Mouse (Mus musculus): ENCODE data around the gene 1700020N01Rik. TPM values are rescaled to one million over a fixed set of nuclear protein-coding genes. Genes with fewer than 3 reads are reported as not detected.

1700020N01Rik gene
- polyA plus RNA-seq, 1 experiment from 2014 or later = not detected

DNA sequence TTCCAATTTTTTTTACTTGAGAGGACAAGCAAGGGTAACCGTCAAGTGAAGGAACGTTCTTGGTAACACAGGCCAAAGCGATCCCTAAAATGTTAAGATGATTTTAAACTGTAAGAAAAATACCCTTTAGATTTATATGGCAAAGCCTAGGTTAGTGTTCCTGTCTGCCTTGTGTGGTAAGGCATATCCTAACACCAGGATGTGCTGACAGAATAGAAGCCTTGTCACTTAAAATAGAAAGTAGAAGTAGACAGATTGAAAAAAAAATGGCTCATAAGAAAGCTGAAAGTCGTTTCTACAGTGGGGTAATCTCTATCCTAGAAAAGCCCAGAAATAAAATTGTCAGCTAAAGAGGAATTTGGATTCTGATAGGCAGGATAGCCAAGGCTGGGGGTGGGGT lies 58.4 kb downstream of the 1700020N01Rik start:
- Histone ChIP-seq H3K9me3 (0 out of 2 replicates have a peak, but pooled peaks cover 2% of the 10 kb centered on the region), H3K4me2 (no peak overlapping the region), H3K9ac (no peak overlapping the region), H3K27me3 (no peaks in the 10 kb centered on the region), H3K4me3 (replicated peaks) (no peak overlapping the region), H3K36me3 (replicated peaks) (no peaks in the 10 kb centered on the region), H3K4me1 (no peaks in the 10 kb centered on the region), H3K27ac (no peak overlapping the region)
- WGBS = 90% methylated on average over 4 of the region's 4 CpGs
- ATAC-seq (ENCODE audit: low FRiP score) = no peak

DNA sequence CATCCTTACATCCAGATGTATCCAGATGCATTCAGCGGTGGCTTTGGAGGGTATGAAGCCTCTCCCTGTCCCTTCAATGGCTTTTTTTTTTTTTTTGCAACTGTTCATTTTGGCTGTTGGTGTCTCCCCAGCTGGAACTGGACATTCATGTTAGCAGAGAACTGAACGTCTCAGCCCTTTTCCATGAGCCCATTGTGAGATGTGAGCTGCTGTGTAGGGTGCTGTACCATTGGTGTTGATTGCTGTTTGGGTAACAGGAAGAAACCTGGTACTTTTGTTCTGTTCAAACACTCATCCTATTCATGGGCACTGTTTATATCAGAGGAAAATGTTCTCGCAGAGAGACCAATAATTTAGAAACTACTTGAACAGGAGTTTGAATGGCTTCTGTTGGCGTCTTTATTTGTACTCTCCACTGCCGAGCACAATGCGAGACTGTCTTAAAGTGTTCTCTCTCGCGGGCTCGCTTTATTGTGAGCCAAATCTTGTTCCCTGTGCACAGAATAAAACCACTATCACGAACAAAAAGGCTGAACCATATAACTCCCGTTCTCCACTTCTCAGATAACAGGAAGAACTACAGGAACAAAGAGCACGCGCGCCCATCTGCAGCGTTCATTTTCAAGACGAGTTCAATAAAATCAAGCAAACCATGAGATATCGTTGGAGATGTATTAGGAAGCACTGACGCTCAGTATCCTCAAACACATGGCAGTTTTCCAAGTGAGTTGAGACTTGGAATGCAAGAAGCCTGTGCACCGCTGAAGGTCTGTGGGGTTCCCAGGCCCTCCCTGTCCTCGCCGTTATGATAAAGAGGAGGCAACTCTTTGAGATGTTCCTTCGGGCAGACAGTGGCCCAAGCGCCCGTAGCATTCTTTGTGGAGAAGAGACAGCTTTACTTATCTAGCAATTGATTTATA lies 59.7 kb downstream of the 1700020N01Rik start:
- Histone ChIP-seq H3K4me2 (no peak overlapping the region), H3K27me3 (no peaks in the 10 kb centered on the region), H3K36me3 (replicated peaks) (no peaks in the 10 kb centered on the region), H3K9me3 (0 out of 2 replicates have a peak, but pooled peaks cover 2% of the 10 kb centered on the region), H3K4me3 (replicated peaks) (no peak overlapping the region), H3K4me1 (no peaks in the 10 kb centered on the region), H3K27ac (no peak overlapping the region), H3K9ac (no peak overlapping the region)
- no peak for ATAC-seq (ENCODE audit: low FRiP score)
- WGBS = 87% methylated on average over 24 of the region's 24 CpGs

DNA sequence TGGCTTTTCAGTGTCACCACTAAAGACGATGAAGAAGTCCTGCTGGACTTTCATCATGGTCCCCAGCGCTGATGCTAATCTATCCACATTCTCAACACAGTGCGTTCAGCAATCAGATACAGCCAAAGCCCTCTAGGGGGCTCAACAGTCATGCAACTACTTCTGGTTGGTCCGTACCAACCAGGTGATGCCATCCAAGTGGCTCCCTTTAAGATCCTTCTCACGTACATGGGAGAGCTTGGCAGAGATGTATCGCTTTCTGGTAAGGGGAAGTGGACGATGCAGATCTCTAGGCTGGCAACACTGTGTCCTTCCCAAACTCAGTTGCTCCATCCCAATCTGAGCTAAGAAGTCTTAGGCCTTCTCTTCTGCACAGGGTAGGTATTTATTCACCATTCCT lies 60.5 kb downstream of the 1700020N01Rik start:
- H3K4me2 ChIP-seq = no peak overlapping the region

DNA sequence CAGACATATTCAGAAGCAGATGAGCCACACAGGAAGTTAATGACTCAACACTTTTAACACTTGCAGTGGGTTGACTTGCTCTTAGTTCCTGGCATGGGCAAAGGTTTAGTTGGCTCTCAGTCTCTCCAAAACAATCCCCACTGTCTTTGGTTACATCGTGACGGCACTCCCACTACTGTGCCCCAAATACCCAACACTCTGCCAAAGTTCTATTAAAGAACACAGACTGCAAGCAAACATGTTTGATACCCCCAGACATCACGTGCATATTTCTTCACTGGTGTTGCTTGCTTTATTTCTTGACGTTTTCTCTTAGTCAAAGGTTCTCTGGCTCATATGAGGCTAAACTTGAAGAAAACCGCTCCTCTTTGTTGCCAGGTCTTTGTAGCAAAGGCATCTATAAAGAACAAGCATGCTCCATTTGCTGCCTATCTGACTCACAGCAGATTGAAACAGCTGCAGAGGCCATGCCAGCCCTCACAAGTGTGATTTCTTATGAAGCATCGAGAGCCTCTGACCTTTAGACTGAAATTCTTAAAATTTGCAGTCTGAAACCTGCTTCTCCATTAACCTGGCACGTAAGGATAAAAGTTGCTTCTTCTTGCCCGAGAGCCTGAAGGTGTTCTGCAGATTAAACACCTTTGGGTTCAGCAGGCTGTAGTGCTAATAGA lies 66.8 kb downstream of the 1700020N01Rik start:
- Histone ChIP-seq H3K27me3 (no peaks in the 10 kb centered on the region), H3K4me3 (replicated peaks) (no peak overlapping the region), H3K36me3 (replicated peaks) (no peaks in the 10 kb centered on the region), H3K4me1 (no peaks in the 10 kb centered on the region), H3K9ac (no peak overlapping the region), H3K4me2 (no peak overlapping the region), H3K27ac (no peak overlapping the region), H3K9me3 (no peaks in the 10 kb centered on the region)
- ATAC-seq (ENCODE audit: low FRiP score) = no peak
- 82% methylated on average over 8 of the region's 8 CpGs for WGBS

More for the DNA sequence above, 60.5 kb downstream of the 1700020N01Rik start:
- H3K4me3 ChIP-seq (replicated peaks) = no peak overlapping the region
- no peaks in the 10 kb centered on the region for H3K4me1 ChIP-seq
- WGBS = 89% methylated on average over 7 of the region's 7 CpGs
- 0 out of 2 replicates have a peak, but pooled peaks cover 2% of the 10 kb centered on the region for H3K9me3 ChIP-seq
- no peak overlapping the region for H3K27ac ChIP-seq
- ATAC-seq (ENCODE audit: low FRiP score) = no peak
- H3K9ac ChIP-seq = no peak overlapping the region
- no peaks in the 10 kb centered on the region for H3K27me3 ChIP-seq
- no peaks in the 10 kb centered on the region for H3K36me3 ChIP-seq (replicated peaks)

DNA sequence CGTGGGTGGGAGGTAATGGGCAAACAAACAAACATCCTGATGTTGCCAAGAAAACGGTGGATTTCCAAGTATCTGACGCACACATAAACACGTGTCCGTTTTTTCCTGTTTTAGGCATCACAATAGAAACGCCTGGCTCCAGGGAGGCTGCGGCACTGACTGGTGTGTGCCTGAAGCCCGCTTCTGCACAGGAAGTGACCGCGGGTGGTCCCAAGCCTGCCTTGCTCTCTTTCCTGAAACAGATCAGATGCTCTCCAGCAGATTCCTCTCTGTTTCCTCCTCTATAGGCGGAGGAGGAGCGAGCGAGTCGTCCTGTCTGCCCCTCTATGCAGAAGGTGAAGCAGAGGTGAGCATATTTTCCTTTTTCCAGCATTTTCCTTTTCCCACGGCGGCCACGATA lies 76.0 kb downstream of the 1700020N01Rik start:
- WGBS = 60% methylated on average over 17 of the region's 17 CpGs
- no peak overlapping the region for H3K9ac ChIP-seq
- no peaks in the 10 kb centered on the region for H3K4me1 ChIP-seq
- ATAC-seq (ENCODE audit: low FRiP score) = no peak
- H3K27me3 ChIP-seq = no peaks in the 10 kb centered on the region
- H3K9me3 ChIP-seq = no peaks in the 10 kb centered on the region
- no peak overlapping the region for H3K27ac ChIP-seq
- no peak overlapping the region for H3K4me2 ChIP-seq
- no peaks in the 10 kb centered on the region for H3K36me3 ChIP-seq (replicated peaks)
- no peak overlapping the region for H3K4me3 ChIP-seq (replicated peaks)

DNA sequence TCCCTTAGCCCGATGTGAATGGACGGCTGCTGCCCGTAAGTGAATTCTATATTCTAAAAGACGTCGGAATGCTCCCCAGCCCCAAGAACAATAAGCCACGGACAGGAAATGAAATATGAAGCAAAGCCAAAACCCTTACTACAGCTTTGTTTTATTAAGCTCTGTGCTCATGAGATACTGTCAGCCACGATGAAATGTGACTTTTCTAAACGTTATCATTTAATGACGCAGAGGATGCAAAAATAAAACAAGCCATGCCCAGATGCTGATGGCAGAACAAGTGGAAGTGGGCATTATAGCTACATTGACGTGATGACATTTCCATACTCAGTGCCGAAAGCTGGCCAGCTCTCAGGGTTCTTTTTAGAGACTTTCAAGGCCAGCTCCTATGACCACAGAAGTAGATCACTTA lies 76.8 kb downstream of the 1700020N01Rik start:
- Histone ChIP-seq H3K9ac (no peak overlapping the region), H3K4me1 (no peaks in the 10 kb centered on the region), H3K27me3 (no peaks in the 10 kb centered on the region), H3K9me3 (no peaks in the 10 kb centered on the region), H3K4me3 (replicated peaks) (no peak overlapping the region), H3K27ac (no peak overlapping the region), H3K4me2 (no peak overlapping the region), H3K36me3 (replicated peaks) (no peaks in the 10 kb centered on the region)
- ATAC-seq (ENCODE audit: low FRiP score) = no peak
- WGBS = 82% methylated on average over 11 of the region's 11 CpGs

DNA sequence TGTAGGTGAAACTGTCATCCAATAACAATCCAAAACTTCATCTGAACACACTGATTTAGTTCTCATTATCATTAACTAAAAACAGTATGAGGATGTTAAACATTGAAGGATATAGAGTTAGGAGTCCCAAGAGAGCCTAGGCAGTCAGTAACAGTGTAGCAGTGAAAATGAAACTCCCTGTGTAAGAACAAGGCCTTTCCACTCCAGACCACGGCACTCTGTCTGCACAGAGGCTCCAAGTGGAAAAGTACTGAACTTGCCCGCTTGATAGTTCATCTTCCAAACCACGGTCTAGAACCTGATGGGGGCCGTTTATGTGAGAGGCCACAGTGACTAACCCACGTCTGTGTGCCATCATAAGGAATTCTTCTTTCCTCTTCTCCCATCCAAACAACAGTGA lies 77.2 kb downstream of the 1700020N01Rik start:
- Histone ChIP-seq H3K9ac (no peak overlapping the region), H3K27ac (no peak overlapping the region), H3K4me3 (replicated peaks) (no peak overlapping the region), H3K4me2 (no peak overlapping the region), H3K36me3 (replicated peaks) (no peaks in the 10 kb centered on the region), H3K4me1 (no peaks in the 10 kb centered on the region), H3K27me3 (no peaks in the 10 kb centered on the region), H3K9me3 (no peaks in the 10 kb centered on the region)
- ATAC-seq (ENCODE audit: low FRiP score) = no peak
- 86% methylated on average over 5 of the region's 5 CpGs for WGBS

Other genes with a start within 250 kb of the 1700020N01Rik start
- gene Aldh8a1, start 215.9 kb upstream of the 1700020N01Rik start, polyA plus RNA-seq (2016; fragmentation: Nextera tagmentation; extraction: Ambion mirVana) = 0.10 TPM in 1 of 2 replicates, not detected in the other